Mouse (Mus musculus): Measurements from ENCODE around the gene Acvr1c.

DNA sequence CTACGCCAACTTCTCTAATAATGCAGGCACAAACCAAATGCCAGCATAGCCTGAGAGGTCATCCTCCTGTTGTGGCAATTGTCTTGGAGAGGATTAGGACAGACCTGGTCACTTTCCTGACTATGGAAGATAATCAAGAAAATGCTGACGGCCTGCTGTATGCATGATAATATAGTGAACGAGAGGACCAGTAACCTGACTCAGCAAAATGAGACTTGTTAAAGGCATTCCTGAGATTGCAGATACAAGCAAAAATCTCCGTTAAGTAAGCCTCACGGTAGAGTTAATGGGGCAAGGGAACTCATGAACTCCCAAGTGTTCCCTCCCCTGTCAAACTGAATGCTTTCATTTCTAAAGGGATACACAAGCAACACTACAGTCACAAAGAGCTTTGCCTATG lies 28.1 kb downstream of the Acvr1c start:
- TF ChIP-seq MAX (IDR thresholded peaks at IDR 0.05; ENCODE audit: low read depth) = no peak
- TF ChIP-seq POLR2A (IDR thresholded peaks at IDR 0.05; ENCODE audit: insufficient read length, low read depth) = no peak
- TF ChIP-seq E2F4 (IDR thresholded peaks at IDR 0.05; ENCODE audit: insufficient read depth) = no peak
- no peak for TF ChIP-seq POLR2AphosphoS2 (IDR thresholded peaks at IDR 0.05; ENCODE audit: insufficient read length, low read depth)
- no peak for TF ChIP-seq TCF12 (IDR thresholded peaks at IDR 0.05; ENCODE audit: insufficient read depth, poor library complexity, severe bottlenecking)
- TF ChIP-seq USF1 (IDR thresholded peaks at IDR 0.05; ENCODE audit: low read depth) = no peak
- TF ChIP-seq SRF (IDR thresholded peaks at IDR 0.05; ENCODE audit: control insufficient read depth, insufficient read length, low read depth) = no peak
- no peak for TF ChIP-seq MYOG (IDR thresholded peaks at IDR 0.05; ENCODE audit: control insufficient read depth in 1 of 3, insufficient read depth in 1 of 3, insufficient read length in 2 of 3, low read depth in 2 of 3)
- TF ChIP-seq MYOD1 (IDR thresholded peaks at IDR 0.05; ENCODE audit: control insufficient read depth in 1 of 3, insufficient read length in 2 of 3, low read depth in 2 of 3) = no peak
- TF ChIP-seq CEBPB (IDR thresholded peaks at IDR 0.05; ENCODE audit: insufficient read depth, poor library complexity, severe bottlenecking) = no peak
- no peak for TF ChIP-seq TCF3 (IDR thresholded peaks at IDR 0.05; ENCODE audit: insufficient read length, low read depth)
- TF ChIP-seq REST (IDR thresholded peaks at IDR 0.05; ENCODE audit: insufficient read depth, insufficient read length) = no peak

All from myocyte (in vitro differentiated cells).